Mouse (Mus musculus): ENCODE results near the gene Bcl6.

- TF ChIP-seq CTCF (IDR thresholded peaks at IDR 0.05; ENCODE audit: control insufficient read depth, insufficient read depth, insufficient replicate concordance, low read depth, low read length) (no peak), POLR2A (IDR thresholded peaks at IDR 0.05; ENCODE audit: control insufficient read depth, low read depth, low read length) (no peak)
Observed at GRCm38 (mm10) chr16:23964706-23965367, 23.8 kb downstream of the Bcl6 start.
